Mouse (Mus musculus) liver, embryonic 14.5 days (tissue): ENCODE data around the gene Larp1.

Experiments used
- CTCF ChIP-seq: IDR thresholded peaks from 2 replicates; pipeline ENCODE4 v1.5.1; 2016; ENCODE audit warnings: antibody characterized with exemption, low read depth, control low read depth
- EP300 ChIP-seq: IDR thresholded peaks from 2 replicates; pipeline ENCODE4 v1.6.1; 2016; ENCODE audit warnings: antibody characterized with exemption, low read depth

- TF ChIP-seq EP300 (no peak), CTCF (peak; percentile 41; the same call in 1 of the 2 replicates)
Observed at GRCm38 (mm10) chr11:58046438-58046837, 37.6 kb downstream of the Larp1 start.
